Mouse (Mus musculus) kidney, postnatal 14 days (tissue): ENCODE measurements around the gene Olfr547.

ENCODE experiments used
- DNase-seq: peaks from one replicate; pipeline ENCODE4 v3.0.0; 2022; ENCODE audit warnings: mixed read lengths

Olfr547 gene

GRCm38 (mm10) chr7:102571142-102571541 lies 36.6 kb downstream of the Olfr547 start, which contains the start of gene Olfr550:
Gene Olfr550, plus strand, starts transcription at chr7:102571442.
- DNase-seq: no peak

- no peak for DNase-seq
These were observed 38.8 kb downstream of the Olfr547 start for GRCm38 (mm10) chr7:102573174-102573830.

- DNase-seq: no peak
These were observed 41.4 kb downstream of the Olfr547 start for GRCm38 (mm10) chr7:102575998-102576397.
